Mouse (Mus musculus): Measurements from ENCODE around the gene Cnn2.

Gene Cnn2

DNA sequence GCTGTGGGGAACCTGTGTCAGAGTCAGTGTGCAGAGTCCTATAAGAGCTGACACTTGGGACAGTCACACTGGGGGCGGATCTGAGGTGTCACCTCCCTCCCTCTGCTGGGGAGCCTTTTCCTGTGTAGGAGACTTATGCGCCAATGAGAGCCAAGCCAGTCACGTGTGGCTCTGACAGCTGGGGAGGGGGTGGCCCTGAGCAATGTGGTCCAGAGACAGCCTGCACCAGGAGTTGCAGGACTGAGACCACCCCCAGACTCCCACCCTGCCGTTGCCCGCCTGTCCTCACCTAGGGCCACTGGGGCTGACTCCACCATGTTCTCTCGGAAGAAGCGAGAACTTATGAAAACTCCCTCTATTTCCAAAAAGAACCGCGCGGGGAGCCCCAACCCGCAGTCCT, 28.1 kb downstream of the Cnn2 start, which contains the start of gene Arhgap45:
Gene Arhgap45 (plus strand): TSS at position 143 of the 400 bp plus-strand sequence.
- in situ Hi-C loops (cut with MboI, MseI), result no loop called here

DNA sequence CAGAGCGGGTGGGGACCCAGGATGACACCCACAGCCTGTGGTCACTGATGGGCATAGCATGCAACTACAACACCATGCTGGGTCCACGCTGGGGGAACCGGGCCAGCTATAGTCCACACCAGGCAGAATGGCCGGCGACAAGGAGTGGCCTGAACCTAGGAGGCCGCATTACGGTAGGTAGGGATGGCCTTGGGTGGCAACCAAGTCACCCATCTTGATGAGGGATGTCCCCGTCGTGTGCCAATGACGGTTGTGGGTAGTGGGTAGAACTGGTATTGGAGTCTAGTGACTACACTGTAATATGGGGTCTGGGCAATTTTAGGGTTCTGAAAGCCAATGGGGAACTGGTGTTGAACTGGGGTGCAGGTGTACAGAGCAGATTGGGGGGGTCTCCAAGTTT, 28.5 kb downstream of the Cnn2 start:
- in situ Hi-C loops (cut with MboI, MseI), result no loop called here

DNA sequence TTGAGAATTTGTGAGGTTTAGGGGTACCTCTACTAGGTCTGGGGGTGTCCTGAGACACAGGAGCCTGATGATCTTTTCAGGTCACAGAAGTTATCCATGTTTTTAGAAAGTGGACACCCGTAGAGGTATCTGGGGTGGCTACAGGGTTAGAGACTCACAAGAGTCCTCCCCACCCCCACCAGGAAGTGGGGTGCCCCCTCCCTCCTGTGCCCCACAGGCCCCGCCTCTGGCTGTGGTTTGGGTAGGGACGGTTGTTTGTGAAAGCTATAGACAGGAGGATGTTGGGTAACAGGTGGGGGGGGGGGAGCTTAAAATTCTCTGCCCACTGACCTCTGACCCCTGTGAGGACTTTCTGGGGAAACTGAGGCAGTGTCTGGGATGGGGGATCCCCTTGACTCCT, 29.0 kb downstream of the Cnn2 start:
- in situ Hi-C loops (cut with MboI, MseI), result no loop called here

DNA sequence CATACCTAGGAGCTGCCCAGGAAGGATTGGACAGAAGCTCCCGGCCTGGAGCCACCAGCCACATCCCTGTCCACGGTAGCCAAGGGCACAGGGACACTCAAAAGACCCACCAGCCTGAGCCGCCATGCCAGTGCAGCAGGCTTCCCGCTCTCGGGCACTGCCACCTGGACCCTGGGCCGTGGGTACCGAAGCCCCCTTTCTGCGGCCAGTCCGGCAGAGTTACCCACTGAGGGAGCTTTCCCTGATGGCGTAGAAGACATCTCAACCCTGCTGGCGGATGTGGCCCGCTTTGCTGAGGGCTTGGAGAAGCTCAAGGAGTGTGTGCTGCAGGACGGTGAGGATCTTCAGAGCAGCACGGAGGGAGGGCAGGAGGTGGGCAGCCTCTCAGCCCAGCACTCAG, 29.4 kb downstream of the Cnn2 start:
- in situ Hi-C loops (cut with MboI, MseI), result no loop called here

DNA sequence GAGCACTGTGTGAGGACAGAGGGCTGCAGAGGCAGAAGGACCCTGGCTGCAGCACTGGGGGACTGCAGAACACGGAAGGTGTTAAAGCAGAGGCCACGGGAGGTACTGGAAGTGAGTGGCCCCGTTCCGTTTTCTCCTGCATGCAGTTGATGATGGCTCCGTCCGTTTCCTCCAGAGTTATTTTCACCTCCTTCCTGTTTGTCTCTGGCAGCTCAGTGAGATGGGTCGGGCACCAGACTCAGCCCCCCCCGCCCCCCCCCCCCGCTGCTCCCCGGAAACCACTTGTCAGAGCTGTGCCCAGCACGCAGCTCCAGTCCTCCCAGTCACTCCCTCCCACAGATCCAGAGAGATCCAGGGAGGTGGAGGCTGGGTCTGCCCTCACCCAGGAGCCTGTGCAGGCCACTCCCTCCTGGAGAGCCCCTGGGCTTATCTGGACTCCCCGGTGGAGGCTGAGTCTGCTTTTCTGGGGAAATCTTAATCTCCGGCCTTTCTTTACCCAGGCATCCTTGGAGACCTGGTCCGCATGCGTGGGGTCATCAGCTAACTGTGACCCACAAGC, 30.4 kb downstream of the Cnn2 start:
- in situ Hi-C loops (cut with MboI, MseI), result no loop called here

DNA sequence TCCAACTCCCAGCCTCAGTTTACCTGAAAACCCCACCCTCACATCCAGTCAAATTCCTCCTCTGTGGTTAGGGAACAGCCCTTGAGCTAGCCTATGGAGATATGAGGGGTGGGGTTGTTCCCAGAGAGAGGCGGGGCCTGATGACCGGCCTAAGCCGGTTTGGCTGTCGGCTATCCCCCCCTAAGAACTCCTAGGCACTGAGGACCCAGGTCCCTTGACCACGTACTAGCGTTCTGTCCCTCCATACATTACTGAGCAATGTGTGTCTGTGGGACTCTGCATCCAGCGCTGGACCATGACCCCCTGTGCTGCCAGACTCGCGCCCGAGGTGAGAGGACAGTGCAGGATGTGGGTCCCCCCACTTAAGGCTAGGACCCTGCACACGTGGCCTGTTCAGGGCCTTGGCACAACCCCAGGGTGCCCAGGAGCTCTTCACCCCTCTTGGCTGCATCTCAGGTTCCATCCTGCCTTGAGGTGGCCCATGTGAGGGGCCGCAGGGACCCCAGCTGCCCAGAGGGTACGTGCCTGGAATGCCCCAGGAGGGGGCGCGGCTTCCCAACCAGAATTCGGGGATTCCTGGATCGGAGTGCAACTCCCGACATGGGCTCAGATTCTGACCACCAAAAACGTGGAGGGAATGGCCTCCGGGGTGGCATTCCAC, 31.2 kb downstream of the Cnn2 start:
- in situ Hi-C loops (cut with MboI, MseI), result loop anchor here in 1 of 2 experiments (5.0 kb wide), 1 partner anchor 663 kb away; no protein-coding TSS in a partner anchor

DNA sequence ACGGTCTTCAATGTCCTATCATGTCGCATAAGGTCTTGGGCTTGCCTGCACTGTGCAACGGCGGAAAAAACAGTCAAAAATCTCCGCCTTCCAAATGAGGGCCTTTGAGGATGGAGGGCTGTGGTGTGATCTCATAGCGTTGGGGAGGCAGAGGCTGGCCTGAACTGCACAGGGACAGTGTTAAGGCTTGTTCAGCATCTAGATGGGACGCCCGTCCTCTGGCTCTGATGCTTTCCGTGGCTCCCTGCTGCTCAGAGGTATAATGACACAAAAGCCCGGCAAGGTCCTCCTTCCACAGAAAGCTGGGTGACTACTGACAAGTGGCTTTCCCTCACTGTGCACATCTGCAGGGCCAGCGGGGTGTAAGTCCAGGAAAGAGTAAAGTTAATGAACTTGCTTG, 31.8 kb downstream of the Cnn2 start:
- in situ Hi-C loops (cut with MboI, MseI), result loop anchor here in 1 of 2 experiments (5.0 kb wide), 1 partner anchor 662 kb away; no protein-coding TSS in a partner anchor

DNA sequence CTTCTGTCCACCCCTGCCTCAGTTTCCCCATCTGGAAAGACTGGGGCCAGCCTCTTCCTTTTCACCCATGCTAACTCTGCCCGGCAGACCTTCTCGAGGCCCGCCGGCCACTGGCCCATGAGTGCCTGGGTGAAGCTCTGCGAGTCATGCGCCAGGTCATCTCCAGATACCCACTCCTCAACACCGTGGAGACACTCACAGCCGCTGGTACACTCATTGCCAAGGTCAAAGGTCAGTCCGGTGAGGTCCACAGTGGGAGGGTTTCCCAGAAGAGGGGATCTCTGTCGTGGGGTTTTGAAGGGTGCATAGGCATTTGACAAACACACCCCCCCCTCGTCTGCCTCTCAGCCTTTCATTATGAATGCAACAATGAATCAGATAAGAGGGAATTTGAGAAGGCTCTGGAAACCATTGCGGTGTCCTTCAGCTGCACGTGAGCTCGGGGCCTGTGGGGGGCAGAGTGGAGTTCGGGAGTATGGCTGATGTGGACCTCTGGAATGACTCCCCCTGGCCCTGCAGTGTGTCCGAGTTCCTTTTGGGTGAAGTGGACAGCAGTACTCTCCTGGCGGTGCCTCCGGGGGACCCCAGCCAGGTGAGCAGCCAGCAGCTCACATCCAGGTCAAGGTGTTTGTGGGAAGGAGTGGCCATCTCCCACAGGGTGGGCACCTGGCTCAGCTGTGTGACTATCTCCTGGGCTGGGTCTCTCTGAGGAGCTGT, 32.4 kb downstream of the Cnn2 start:
- in situ Hi-C loops (cut with MboI, MseI), result loop anchor here in 1 of 2 experiments (5.0 kb wide), 1 partner anchor 662 kb away; no protein-coding TSS in a partner anchor

DNA sequence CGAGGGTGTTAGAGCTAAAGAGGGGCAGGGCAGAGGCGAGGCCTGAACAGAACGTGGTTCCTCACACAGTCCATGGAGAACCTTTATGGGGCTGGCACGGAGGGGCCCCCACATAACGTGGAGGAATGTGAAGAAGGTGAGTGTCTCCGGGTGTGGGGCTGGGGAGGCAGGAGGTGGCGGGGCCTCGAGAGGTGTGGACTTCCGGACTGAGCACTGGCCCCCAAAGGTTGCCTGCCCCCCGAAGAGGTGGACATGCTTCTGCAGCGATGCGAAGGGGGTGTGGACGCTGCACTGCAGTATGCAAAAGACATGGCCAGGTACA, 32.9 kb downstream of the Cnn2 start:
- in situ Hi-C loops (cut with MboI, MseI), result loop anchor here in 1 of 2 experiments (5.0 kb wide), 1 partner anchor 661 kb away; no protein-coding TSS in a partner anchor

DNA sequence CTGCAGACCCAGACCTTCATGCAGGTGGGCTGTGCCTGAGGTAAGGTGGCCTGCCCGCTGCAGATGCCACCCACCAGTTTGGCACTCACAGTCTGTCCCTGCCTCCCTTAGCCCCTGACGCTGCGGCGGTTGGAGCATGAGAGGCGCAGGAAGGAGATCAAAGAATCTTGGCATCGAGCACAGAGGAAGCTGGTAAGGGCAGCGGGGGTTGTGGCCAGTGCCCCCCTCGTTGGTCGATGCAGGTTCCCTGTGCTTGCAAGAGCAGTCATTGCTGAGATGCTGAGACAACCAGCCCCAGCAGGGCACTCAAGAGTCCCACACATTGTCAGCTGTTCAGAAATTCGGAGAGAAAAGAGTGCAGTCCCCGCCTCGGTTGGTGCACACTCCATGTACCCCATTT, 33.8 kb downstream of the Cnn2 start:
- in situ Hi-C loops (cut with MboI, MseI), result loop anchor here in 1 of 2 experiments (5.0 kb wide), 1 partner anchor 660 kb away; no protein-coding TSS in a partner anchor

DNA sequence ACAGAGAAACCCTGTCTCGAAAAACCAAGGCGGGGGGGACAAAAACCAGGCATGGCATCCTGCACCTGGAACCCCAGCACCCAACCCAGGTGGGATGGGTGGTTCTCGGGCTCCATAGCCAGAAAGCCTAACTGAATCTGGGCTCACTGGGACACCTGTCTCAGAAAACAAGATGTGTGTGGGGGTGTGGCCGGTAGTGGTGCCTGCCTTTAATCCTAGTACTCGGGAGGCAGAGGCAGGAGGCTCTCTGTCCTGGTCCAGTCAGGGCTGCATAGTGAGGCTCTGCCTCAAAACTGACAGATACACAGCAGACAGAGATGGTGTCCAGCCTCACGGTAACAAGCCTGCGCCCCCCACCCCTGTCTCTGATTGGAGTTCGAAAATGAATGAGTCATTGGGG, 34.4 kb downstream of the Cnn2 start:
- in situ Hi-C loops (cut with MboI, MseI), result loop anchor here in 1 of 2 experiments (5.0 kb wide), 1 partner anchor 659 kb away; no protein-coding TSS in a partner anchor

DNA sequence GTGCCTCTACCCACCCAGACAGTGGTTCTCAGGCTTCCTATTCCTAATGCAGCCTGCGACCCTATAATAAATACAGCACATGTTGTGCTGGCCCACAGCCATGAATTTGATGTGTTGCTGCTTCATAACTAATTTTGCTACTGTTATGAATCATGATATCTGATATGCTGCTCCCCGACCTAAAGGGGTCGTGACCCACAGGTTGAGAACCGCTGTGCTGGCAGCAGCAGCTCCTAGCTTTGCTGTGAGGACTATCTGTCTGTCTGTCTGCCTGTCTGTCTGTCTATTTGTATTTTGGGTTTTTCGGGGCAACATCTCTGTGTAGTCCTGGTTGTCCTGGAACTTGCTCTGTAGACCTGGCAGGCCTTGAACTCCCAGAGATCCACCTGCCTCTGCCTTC, 35.4 kb downstream of the Cnn2 start:
- in situ Hi-C loops (cut with MboI, MseI), result loop anchor here in 1 of 2 experiments (5.0 kb wide), 1 partner anchor 659 kb away; no protein-coding TSS in a partner anchor

DNA sequence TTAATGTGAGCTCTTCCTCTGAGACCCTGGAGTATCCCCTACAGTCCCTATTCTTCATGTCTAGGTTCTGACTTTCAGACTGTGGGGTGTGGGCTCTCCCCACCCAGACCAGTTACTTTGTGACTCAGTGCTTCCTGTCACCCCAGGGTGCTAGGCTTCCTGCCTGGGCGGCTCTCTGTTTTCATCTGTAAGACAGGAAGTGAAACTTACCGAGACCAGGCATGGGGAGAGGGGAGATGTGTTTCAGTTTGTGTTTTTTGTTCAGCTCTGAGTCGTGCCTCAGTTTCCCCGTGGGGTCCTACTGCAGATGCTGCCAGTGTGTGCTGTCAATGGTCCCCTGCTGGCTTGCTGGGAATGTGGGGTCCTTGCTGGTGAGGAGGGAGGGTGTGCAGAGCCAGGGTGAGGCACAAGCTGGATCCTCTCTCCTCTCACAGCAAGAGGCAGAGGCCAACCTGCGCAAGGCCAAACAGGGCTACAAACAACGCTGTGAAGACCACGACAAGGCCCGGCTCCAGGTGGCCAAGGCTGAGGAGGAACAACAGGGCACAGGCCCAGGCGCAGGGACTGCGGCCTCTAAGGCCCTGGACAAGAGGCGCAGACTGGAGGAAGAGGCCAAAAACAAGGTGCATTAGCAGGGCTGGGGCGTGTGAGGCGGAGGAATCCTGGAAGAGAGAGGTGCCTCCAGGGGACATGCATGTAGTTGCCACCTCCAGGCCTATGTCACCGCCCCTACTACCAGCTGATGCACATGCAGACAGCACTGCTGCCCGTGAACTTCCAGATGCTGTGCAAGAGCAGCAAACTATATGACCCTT, 36.1 kb downstream of the Cnn2 start:
- in situ Hi-C loops (cut with MboI, MseI), result loop anchor here in 1 of 2 experiments (5.0 kb wide), 1 partner anchor 658 kb away; no protein-coding TSS in a partner anchor

DNA sequence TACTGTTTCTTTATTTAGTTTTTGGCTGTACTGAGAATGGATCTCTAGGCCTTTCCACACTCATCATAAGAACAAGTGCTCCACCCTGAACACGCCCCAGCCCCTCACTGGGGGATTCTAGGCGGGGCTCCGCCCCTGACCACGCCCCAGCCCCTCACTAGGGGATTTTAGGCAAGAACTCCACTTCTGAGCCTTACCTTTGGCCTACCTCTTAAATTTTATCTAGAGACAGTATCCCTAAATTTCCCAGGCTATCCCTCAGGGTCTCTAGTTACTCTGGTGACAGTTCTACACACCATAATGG, 36.6 kb downstream of the Cnn2 start:
- in situ Hi-C loops (cut with MboI, MseI), result no loop called here

DNA sequence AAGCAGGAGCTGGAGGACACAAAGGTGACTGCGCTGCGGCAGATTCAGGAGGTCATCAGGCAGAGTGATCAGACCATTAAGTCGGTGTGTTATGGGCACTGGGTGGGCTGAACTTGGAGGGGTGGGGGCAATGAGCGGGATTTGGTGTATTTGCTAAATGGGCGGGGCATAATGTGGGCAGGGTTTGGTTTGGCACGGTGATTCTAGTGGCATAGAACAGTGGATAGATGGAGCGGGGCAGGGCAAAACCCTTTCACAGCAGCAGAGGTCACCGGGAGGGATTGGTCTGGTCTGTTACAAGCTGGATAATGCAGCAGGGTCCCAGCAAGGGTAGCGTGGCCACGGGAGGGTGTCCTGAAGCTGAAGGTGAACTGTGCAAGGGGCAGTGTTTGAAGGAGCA, 37.1 kb downstream of the Cnn2 start:
- in situ Hi-C loops (cut with MboI, MseI), result no loop called here

DNA sequence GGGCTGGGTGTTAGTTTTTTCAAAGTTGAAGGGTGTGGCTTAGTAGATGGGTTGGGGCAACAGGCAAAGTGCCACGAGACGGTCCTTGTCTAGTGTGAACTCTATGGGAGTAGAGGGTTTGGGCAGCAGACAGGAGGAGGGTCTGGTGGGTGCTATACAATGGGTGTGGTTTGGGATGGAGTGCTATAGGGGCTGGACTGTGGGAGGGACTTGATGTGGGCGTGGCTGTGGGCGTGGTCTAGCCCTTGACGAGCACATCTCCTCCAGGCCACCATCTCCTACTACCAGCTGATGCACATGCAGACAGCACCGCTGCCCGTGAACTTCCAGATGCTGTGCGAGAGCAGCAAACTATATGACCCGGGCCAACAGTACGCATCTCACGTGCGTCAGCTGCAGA, 37.5 kb downstream of the Cnn2 start:
- in situ Hi-C loops (cut with MboI, MseI), result no loop called here

DNA sequence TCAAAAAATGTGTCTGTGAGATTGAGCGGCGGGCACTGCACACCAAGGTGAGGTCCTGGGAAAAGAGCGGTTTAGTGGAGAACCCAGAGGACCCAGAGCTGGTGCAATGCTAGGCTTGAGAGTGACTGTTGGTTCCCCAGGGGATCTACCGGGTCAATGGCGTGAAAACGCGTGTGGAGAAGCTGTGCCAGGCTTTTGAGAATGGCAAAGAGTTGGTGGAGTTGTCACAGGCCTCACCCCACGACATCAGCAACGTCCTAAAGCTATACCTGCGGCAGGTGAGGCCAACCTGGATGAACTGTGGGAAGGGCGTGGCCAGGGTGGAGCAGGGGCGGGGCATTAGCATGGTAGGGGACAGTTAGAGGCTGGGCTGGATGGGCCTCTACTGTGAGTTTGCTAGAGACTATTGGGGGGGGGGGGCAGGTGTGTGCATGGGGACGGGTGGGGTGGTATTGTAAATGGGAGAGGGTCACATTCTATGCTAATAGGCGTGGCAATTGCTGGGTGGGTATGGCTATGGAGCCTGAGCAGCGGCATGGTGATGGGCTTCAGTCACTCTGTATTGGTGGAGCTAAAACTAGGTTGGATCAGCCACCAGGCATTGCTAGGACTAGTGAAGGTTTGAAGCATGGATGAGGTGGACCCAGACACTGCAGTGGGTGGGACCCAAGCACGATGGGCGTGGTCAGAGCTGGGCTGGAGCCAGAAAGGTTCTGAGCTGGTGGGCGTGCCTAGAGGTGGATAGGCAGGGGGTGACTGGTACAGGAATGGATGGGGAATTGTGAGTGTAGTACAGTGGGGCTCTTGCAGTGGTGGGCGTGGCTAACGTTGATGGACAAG, 39.5 kb downstream of the Cnn2 start:
- in situ Hi-C loops (cut with MboI, MseI), result no loop called here

DNA sequence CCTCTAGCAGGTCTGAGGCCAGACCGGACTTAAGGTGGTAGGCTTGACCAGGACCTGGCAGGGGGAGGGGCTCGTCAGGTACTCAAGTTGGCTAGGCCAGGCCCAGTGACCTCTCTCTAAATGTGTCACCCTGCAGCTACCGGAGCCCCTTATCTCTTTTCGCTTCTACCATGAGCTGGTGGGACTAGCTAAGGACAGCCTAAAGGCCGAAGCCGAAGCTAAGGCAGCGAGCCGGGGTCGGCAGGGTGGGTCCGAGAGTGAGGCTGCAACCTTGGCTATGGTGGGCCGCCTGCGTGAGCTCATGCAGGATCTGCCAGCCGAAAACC, 40.1 kb downstream of the Cnn2 start:
- in situ Hi-C loops (cut with MboI, MseI), result no loop called here

DNA sequence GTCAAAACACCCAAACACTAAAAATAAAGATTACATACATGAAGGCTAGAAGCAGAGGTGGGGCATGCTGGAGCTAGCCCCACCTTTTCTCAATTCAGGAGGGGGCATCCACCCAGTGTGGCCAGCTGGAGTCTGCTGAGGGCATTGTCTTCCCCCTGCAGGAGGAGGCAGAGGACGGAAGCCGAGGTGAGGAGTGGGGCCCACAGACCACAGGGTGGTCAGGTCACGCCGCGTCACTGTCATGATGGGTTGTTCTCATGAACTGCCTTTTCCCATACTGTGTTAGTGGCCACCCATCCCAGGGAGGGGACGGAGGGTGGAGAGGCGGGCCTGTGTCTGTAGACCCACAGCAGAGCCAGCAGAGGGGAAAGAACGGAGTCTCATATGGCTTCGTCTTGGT, 41.8 kb downstream of the Cnn2 start:
- in situ Hi-C loops (cut with MboI, MseI), result loop anchor here in 1 of 2 experiments (5.0 kb wide), 1 partner anchor 43 kb away; the partner anchor contains the start of gene Cnn2

DNA sequence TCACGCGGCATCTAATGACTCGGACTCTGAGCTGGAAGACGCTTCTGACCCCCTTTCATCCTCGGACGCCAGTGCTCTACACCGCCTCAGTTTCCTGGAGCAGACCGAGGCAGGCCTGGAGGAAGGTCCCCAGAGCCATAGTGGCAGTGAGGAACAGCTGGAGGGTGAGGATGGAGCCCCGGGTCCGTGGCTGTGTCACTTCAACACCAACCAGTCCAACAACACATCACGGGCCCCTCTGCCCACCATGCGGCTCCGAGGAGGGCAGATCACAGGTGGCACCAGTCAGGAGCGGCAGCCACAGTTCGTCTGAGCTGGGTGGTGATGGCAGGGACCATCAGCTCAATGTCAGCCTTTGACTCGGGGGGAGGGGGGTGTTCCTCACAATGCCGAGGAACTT, 42.4 kb downstream of the Cnn2 start:
- in situ Hi-C loops (cut with MboI, MseI), result loop anchor here in 1 of 2 experiments (5.0 kb wide), 1 partner anchor 43 kb away; the partner anchor contains the start of gene Cnn2

Measured in T-helper 17 cell (primary cell).